Comparison of ENCODE assay signal across 8 mouse cellular contexts in genomic region chr9:59749581-59750265, GRCm38 (mm10). TPM values are rescaled to one million over a fixed set of nuclear protein-coding genes. Genes with fewer than 3 reads are reported as not detected.
A peak's percentile ranks its signal among the peaks of the same experiment; 100 is the strongest.
DNase-seq lines count a peak whose midpoint lies in the region; ATAC-seq lines count a peak whose summit lies in the region.

No protein-coding gene starts in this region.

- H3K4me1 ChIP-seq in limb, embryonic 11.5 days (ENCODE audit: control insufficient read depth, insufficient read depth, low read length), result no peaks in the 10 kb centered on the region
- H3K4me1 ChIP-seq in stomach, embryonic 15.5 days, result 0 out of 2 replicates have a peak, but pooled peaks cover 9% of the 10 kb centered on the region

- 0 out of 2 replicates have a peak, but pooled peaks have one; percentile 2 for ATAC-seq in limb, embryonic 11.5 days (ENCODE audit: insufficient number of reproducible peaks, low FRiP score, low TSS enrichment, low read depth)
- no peak for ATAC-seq in stomach, embryonic 15.5 days (ENCODE audit: insufficient read depth, low FRiP score, low read depth)

- peak overlapping the region; percentile 54 for H3K4me2 ChIP-seq in limb, embryonic 11.5 days (ENCODE audit: low read depth, severe bottlenecking)
- H3K4me2 ChIP-seq in stomach, embryonic 15.5 days, result peak overlapping the region; percentile 67

- H3K4me3 ChIP-seq in limb, embryonic 11.5 days (ENCODE audit: low read depth, low read length), result peak overlapping the region; percentile 82
- H3K4me3 ChIP-seq in stomach, embryonic 15.5 days (replicated peaks), result peak overlapping the region; percentile 93

- H3K9ac ChIP-seq in limb, embryonic 11.5 days (ENCODE audit: low read length), result peak overlapping the region; percentile 41; the same call in 1 of the 2 replicates
- peak overlapping the region; percentile 50; the same call in 1 of the 2 replicates for H3K9ac ChIP-seq in stomach, embryonic 15.5 days

- no peaks in the 10 kb centered on the region for H3K27me3 ChIP-seq in limb, embryonic 11.5 days (ENCODE audit: control insufficient read depth, insufficient read depth, low read length)
- no peaks in the 10 kb centered on the region for H3K27me3 ChIP-seq in stomach, embryonic 15.5 days (replicated peaks)

- no peaks in the 10 kb centered on the region for H3K9me3 ChIP-seq in limb, embryonic 11.5 days (ENCODE audit: control insufficient read depth, low read length)
- H3K9me3 ChIP-seq in stomach, embryonic 15.5 days, result no peaks in the 10 kb centered on the region

- 34% methylated on average over 12 of the region's 12 CpGs for WGBS in limb, embryonic 11.5 days
- WGBS in stomach, embryonic 15.5 days, result 35% methylated on average over 12 of the region's 12 CpGs

- H3K36me3 ChIP-seq in limb, embryonic 11.5 days (ENCODE audit: control insufficient read depth, insufficient read depth, low read length), result no peaks in the 10 kb centered on the region
- no peaks in the 10 kb centered on the region for H3K36me3 ChIP-seq in stomach, embryonic 15.5 days

- peak; percentile 34 for DNase-seq in embryo, embryonic 10.5 days (ENCODE audit: low spot score)
- no peak for DNase-seq in embryo, embryonic 9.5 days (ENCODE audit: extremely low spot score)
- DNase-seq in thymus, postnatal 14 days, result peak; percentile 5
- DNase-seq in thymus, postnatal 25 days, result no peak
- DNase-seq in limb, embryonic 11.5 days (ENCODE audit: low spot score), result peak; percentile 36
- DNase-seq in left cerebral cortex, adult 8-10 months (ENCODE audit: low spot score in 2 of 2), result no peak
- DNase-seq in adrenal gland, postnatal 10 days, result no peak

- no peak overlapping the region for H3K27ac ChIP-seq in limb, embryonic 11.5 days (replicated peaks; ENCODE audit: low read depth, low read length)
- H3K27ac ChIP-seq in stomach, embryonic 15.5 days, result peak overlapping the region; percentile 94; the same call in 1 of the 2 replicates

RNA-seq across cellular contexts. Expression of gene Senp8, which starts 0.8 kb away (rescaled TPM):
- 20.0 and 20.1 TPM in 2 replicates for polyA plus RNA-seq in limb, embryonic 11.5 days (2014; fragmentation: Nextera tagmentation; extraction: Ambion mirVana)
- 10.0 and 10.5 TPM in 2 replicates for polyA plus RNA-seq in stomach, embryonic 15.5 days (2015; fragmentation: Nextera tagmentation; extraction: Ambion mirVana)
- total RNA-seq in left cerebral cortex, adult 8-10 months (2022), result 1 to 10 TPM; 7.7 to 9.4 (median 7.8) TPM
- 1 to 10 TPM; 4.3 to 9.0 TPM for total RNA-seq in adrenal gland, postnatal 10 days (2021)

RNA-seq across cellular contexts. Expression of gene Myo9a, which starts 1.0 kb away (rescaled TPM):
- polyA plus RNA-seq in limb, embryonic 11.5 days (2014; fragmentation: Nextera tagmentation; extraction: Ambion mirVana), result 14.1 and 17.7 TPM in 2 replicates
- 14.1 and 14.7 TPM in 2 replicates for polyA plus RNA-seq in stomach, embryonic 15.5 days (2015; fragmentation: Nextera tagmentation; extraction: Ambion mirVana)
- total RNA-seq in left cerebral cortex, adult 8-10 months (2022), result 10 to 100 TPM; 66.3 to 92.0 (median 74.4) TPM
- 10 to 100 TPM; 11.4 to 19.2 TPM for total RNA-seq in adrenal gland, postnatal 10 days (2021)

Comparison
In these comparisons a context has a peak if more than half of its experiments do, and no peak if none do; other contexts are left out.
1. DNase-seq: peak in embryo, embryonic 10.5 days (single experiment), thymus, postnatal 14 days (single experiment) and limb, embryonic 11.5 days (single experiment); none in embryo, embryonic 9.5 days (single experiment), thymus, postnatal 25 days (single experiment), left cerebral cortex, adult 8-10 months (0 of 2) and adrenal gland, postnatal 10 days (single experiment).